Mouse (Mus musculus): Measurements from ENCODE around the gene Ifitm6.

GRCm38 (mm10) chr7:141021489-141022449 is 4.0 kb upstream of the Ifitm6 start:
- TF ChIP-seq POLR2A (IDR thresholded peaks at IDR 0.05; ENCODE audit: control insufficient read depth, extremely low read depth, insufficient read depth, low read length, poor library complexity) (no peak), CTCF (IDR thresholded peaks at IDR 0.05; ENCODE audit: borderline replicate concordance, control insufficient read depth, extremely low read depth, insufficient read depth, low read length, poor library complexity) (no peak)
